Mouse (Mus musculus) embryonic facial prominence, embryonic 15.5 days (tissue): ENCODE results near the gene Ppif. TPM values are rescaled to one million over a fixed set of nuclear protein-coding genes. Genes with fewer than 3 reads are reported as not detected.

ENCODE experiments used
- ATAC-seq: fragments of 200-750 bp; cut with Nextera tagmentation; 2 replicates; pipeline ENCODE4 v1.8.0; 2017; ENCODE audit warnings: low read depth, moderate TSS enrichment; ENCODE audit not compliant: insufficient number of reproducible peaks, low FRiP score, low TSS enrichment
- H3K27ac ChIP-seq: fragments of 300-500 bp; sonication (generic); replicated peaks from 2 replicates; pipeline ENCODE4 v1.5.1; 2015; ENCODE audit warnings: mild to moderate bottlenecking, inconsistent platforms
- H3K27me3 ChIP-seq: fragments of 300-500 bp; sonication (generic); 2 replicates; pipeline ENCODE4 v1.6.1; 2015; ENCODE audit warnings: inconsistent platforms
- H3K36me3 ChIP-seq: fragments of 300-500 bp; sonication (generic); 2 replicates; pipeline ENCODE4 v1.6.1; 2015; ENCODE audit warnings: mild to moderate bottlenecking, inconsistent platforms
- H3K4me1 ChIP-seq: fragments of 300-500 bp; sonication (generic); 2 replicates; pipeline ENCODE4 v1.6.1; 2015; ENCODE audit warnings: inconsistent platforms
- H3K4me2 ChIP-seq: fragments of 300-500 bp; sonication (generic); replicated peaks from 2 replicates; pipeline ENCODE4 v1.6.1; 2015; ENCODE audit warnings: mild to moderate bottlenecking, inconsistent platforms
- H3K4me3 ChIP-seq: fragments of 300-500 bp; sonication (generic); replicated peaks from 2 replicates; pipeline ENCODE4 v1.5.1; 2015; ENCODE audit warnings: mild to moderate bottlenecking, inconsistent platforms
- H3K9ac ChIP-seq: fragments of 300-500 bp; sonication (generic); 2 replicates; pipeline ENCODE4 v1.6.1; 2015; ENCODE audit warnings: inconsistent platforms
- H3K9me3 ChIP-seq: fragments of 300-500 bp; sonication (generic); replicated peaks from 2 replicates; pipeline ENCODE4 v1.6.1; 2016; ENCODE audit warnings: inconsistent platforms
- WGBS: fragments of 180-500 bp; shearing (Covaris S2); methylation state at CpG from one replicate; pipeline ENCODE4 v1.1.7; 2015; 5-methylcytosine and 5-hydroxymethylcytosine counted together
- polyA plus RNA-seq: library from polyadenylated mRNA; unstranded; fragments of >200 nt; fragmentation: Nextera tagmentation; extraction: Ambion mirVana; gene quantifications from 2 replicates; pipeline ENCODE4 v1.2.1, GENCODE M21; 2015

The Ppif gene
- polyA plus RNA-seq, 1 experiment from 2014 or later = 30.6 TPM

- Histone ChIP-seq H3K4me2 (no peak overlapping the region), H3K4me1 (peaks cover 37% of the 10 kb centered on the region), H3K27me3 (no peaks in the 10 kb centered on the region), H3K9me3 (no peaks in the 10 kb centered on the region), H3K4me3 (no peak overlapping the region), H3K9ac (no peak overlapping the region), H3K27ac (no peak overlapping the region), H3K36me3 (peaks cover 49% of the 10 kb centered on the region)
- ATAC-seq = no peak
- 63% methylated on average over 2 of the region's 2 CpGs for WGBS
Observed at GRCm38 (mm10) chr14:25696356-25696755, 2.4 kb downstream of the Ppif start.

GRCm38 (mm10) chr14:25701986-25702385 is 8.0 kb downstream of the Ppif start:
- no peak for ATAC-seq
- Histone ChIP-seq H3K4me3 (no peak overlapping the region), H3K27ac (no peak overlapping the region), H3K9ac (no peak overlapping the region), H3K4me2 (no peak overlapping the region), H3K4me1 (0 out of 2 replicates have a peak, but pooled peaks cover 5% of the 10 kb centered on the region), H3K36me3 (peaks cover 39% of the 10 kb centered on the region), H3K27me3 (no peaks in the 10 kb centered on the region), H3K9me3 (no peaks in the 10 kb centered on the region)

- peak overlapping the region; percentile 66 for H3K27ac ChIP-seq
- no peaks in the 10 kb centered on the region for H3K27me3 ChIP-seq
- WGBS = 40% methylated on average over 5 of the region's 5 CpGs
- no peak overlapping the region for H3K9ac ChIP-seq
- no peaks in the 10 kb centered on the region for H3K36me3 ChIP-seq
- peaks cover 40% of the 10 kb centered on the region for H3K4me1 ChIP-seq
- no peak overlapping the region for H3K4me3 ChIP-seq
- H3K4me2 ChIP-seq = no peak overlapping the region
- no peaks in the 10 kb centered on the region for H3K9me3 ChIP-seq
- ATAC-seq = no peak
Observed at GRCm38 (mm10) chr14:25707691-25708181, 13.8 kb downstream of the Ppif start.

GRCm38 (mm10) chr14:25708451-25708850 is 14.5 kb downstream of the Ppif start:
- Histone ChIP-seq H3K4me2 (no peak overlapping the region), H3K9ac (no peak overlapping the region), H3K27me3 (no peaks in the 10 kb centered on the region), H3K27ac (peak overlapping the region; percentile 66), H3K4me1 (peaks cover 40% of the 10 kb centered on the region), H3K4me3 (no peak overlapping the region), H3K9me3 (no peaks in the 10 kb centered on the region), H3K36me3 (no peaks in the 10 kb centered on the region)
- peak; percentile 45; the same call in 1 of the 2 replicates for ATAC-seq
- 44% methylated on average over 4 of the region's 4 CpGs for WGBS

- H3K27me3 ChIP-seq = no peaks in the 10 kb centered on the region
- H3K9ac ChIP-seq = no peak overlapping the region
- no peak overlapping the region for H3K4me3 ChIP-seq
- H3K36me3 ChIP-seq = no peaks in the 10 kb centered on the region
- H3K4me2 ChIP-seq = no peak overlapping the region
- peaks cover 42% of the 10 kb centered on the region for H3K4me1 ChIP-seq
- WGBS = 83% methylated on average over 2 of the region's 2 CpGs
- no peaks in the 10 kb centered on the region for H3K9me3 ChIP-seq
- 0 out of 2 replicates have a peak, but pooled peaks have one; percentile 17 for ATAC-seq
- H3K27ac ChIP-seq = peak overlapping the region; percentile 66
Observed at GRCm38 (mm10) chr14:25708917-25709316, 15.0 kb downstream of the Ppif start.

- Histone ChIP-seq H3K36me3 (0 out of 2 replicates have a peak, but pooled peaks cover 2% of the 10 kb centered on the region), H3K9ac (no peak overlapping the region), H3K4me3 (no peak overlapping the region), H3K27ac (no peak overlapping the region), H3K4me1 (peaks cover 47% of the 10 kb centered on the region), H3K27me3 (no peaks in the 10 kb centered on the region), H3K9me3 (no peaks in the 10 kb centered on the region), H3K4me2 (no peak overlapping the region)
- WGBS = 69% methylated on average over 4 of the region's 4 CpGs
- no peak for ATAC-seq
Observed at GRCm38 (mm10) chr14:25710073-25710472, 16.1 kb downstream of the Ppif start.

- H3K36me3 ChIP-seq = 0 out of 2 replicates have a peak, but pooled peaks cover 5% of the 10 kb centered on the region
- H3K27me3 ChIP-seq = no peaks in the 10 kb centered on the region
- H3K27ac ChIP-seq = no peak overlapping the region
- no peak overlapping the region for H3K4me3 ChIP-seq
- no peak overlapping the region for H3K9ac ChIP-seq
- ATAC-seq = no peak
- no peaks in the 10 kb centered on the region for H3K9me3 ChIP-seq
- 52% methylated on average over 4 of the region's 4 CpGs for WGBS
- peaks cover 47% of the 10 kb centered on the region for H3K4me1 ChIP-seq
- H3K4me2 ChIP-seq = no peak overlapping the region
Observed at GRCm38 (mm10) chr14:25710681-25711080, 16.7 kb downstream of the Ppif start.

GRCm38 (mm10) chr14:25711177-25711576 is 17.2 kb downstream of the Ppif start:
- Histone ChIP-seq H3K4me2 (no peak overlapping the region), H3K4me1 (peaks cover 47% of the 10 kb centered on the region), H3K27ac (0 out of 2 replicates have a peak overlapping the region, but pooled peaks have one; percentile 4), H3K4me3 (no peak overlapping the region), H3K9me3 (no peaks in the 10 kb centered on the region), H3K27me3 (no peaks in the 10 kb centered on the region), H3K36me3 (0 out of 2 replicates have a peak, but pooled peaks cover 5% of the 10 kb centered on the region), H3K9ac (no peak overlapping the region)
- ATAC-seq = no peak
- WGBS = 44% methylated on average over 7 of the region's 7 CpGs

- H3K4me2 ChIP-seq = no peak overlapping the region
- H3K4me3 ChIP-seq = no peak overlapping the region
- 45% methylated on average over 8 of the region's 8 CpGs for WGBS
- H3K4me1 ChIP-seq = peaks cover 47% of the 10 kb centered on the region
- H3K36me3 ChIP-seq = 0 out of 2 replicates have a peak, but pooled peaks cover 5% of the 10 kb centered on the region
- H3K27me3 ChIP-seq = no peaks in the 10 kb centered on the region
- ATAC-seq = no peak
- no peaks in the 10 kb centered on the region for H3K9me3 ChIP-seq
- H3K9ac ChIP-seq = no peak overlapping the region
- 0 out of 2 replicates have a peak overlapping the region, but pooled peaks have one; percentile 4 for H3K27ac ChIP-seq
Observed at GRCm38 (mm10) chr14:25711602-25712001, 17.6 kb downstream of the Ppif start.

GRCm38 (mm10) chr14:25713443-25713842 is 19.5 kb downstream of the Ppif start:
- no peak overlapping the region for H3K4me3 ChIP-seq
- H3K9me3 ChIP-seq = no peaks in the 10 kb centered on the region
- WGBS = 9% methylated on average over 4 of the region's 4 CpGs
- H3K4me2 ChIP-seq = no peak overlapping the region
- no peak overlapping the region for H3K9ac ChIP-seq
- H3K27me3 ChIP-seq = no peaks in the 10 kb centered on the region
- H3K27ac ChIP-seq = no peak overlapping the region
- 0 out of 2 replicates have a peak, but pooled peaks cover 5% of the 10 kb centered on the region for H3K36me3 ChIP-seq
- peaks cover 48% of the 10 kb centered on the region for H3K4me1 ChIP-seq
- no peak for ATAC-seq

- no peaks in the 10 kb centered on the region for H3K9me3 ChIP-seq
- no peaks in the 10 kb centered on the region for H3K27me3 ChIP-seq
- WGBS = 82% methylated on average over 1 of the region's 1 CpGs
- H3K9ac ChIP-seq = no peak overlapping the region
- no peak overlapping the region for H3K4me3 ChIP-seq
- peaks cover 14% of the 10 kb centered on the region; the same call in 1 of the 2 replicates for H3K36me3 ChIP-seq
- no peak overlapping the region for H3K27ac ChIP-seq
- ATAC-seq = no peak
- H3K4me2 ChIP-seq = no peak overlapping the region
- peaks cover 36% of the 10 kb centered on the region for H3K4me1 ChIP-seq
Observed at GRCm38 (mm10) chr14:25716528-25716927, 22.6 kb downstream of the Ppif start.

GRCm38 (mm10) chr14:25717718-25718117 is 23.8 kb downstream of the Ppif start:
- peaks cover 32% of the 10 kb centered on the region for H3K4me1 ChIP-seq
- 78% methylated on average over 8 of the region's 8 CpGs for WGBS
- no peak overlapping the region for H3K4me3 ChIP-seq
- peak overlapping the region; percentile 71; the same call in 1 of the 2 replicates for H3K27ac ChIP-seq
- no peak overlapping the region for H3K9ac ChIP-seq
- peaks cover 17% of the 10 kb centered on the region; the same call in 1 of the 2 replicates for H3K36me3 ChIP-seq
- no peaks in the 10 kb centered on the region for H3K9me3 ChIP-seq
- H3K4me2 ChIP-seq = no peak overlapping the region
- no peak for ATAC-seq
- no peaks in the 10 kb centered on the region for H3K27me3 ChIP-seq
